Mouse (Mus musculus): ENCODE measurements around the gene Hdac2. TPM values are rescaled to one million over a fixed set of nuclear protein-coding genes. Genes with fewer than 3 reads are reported as not detected.

The Hdac2 gene
- polyA plus RNA-seq, 1 experiment from 2014 or later: 60.6 TPM

DNA sequence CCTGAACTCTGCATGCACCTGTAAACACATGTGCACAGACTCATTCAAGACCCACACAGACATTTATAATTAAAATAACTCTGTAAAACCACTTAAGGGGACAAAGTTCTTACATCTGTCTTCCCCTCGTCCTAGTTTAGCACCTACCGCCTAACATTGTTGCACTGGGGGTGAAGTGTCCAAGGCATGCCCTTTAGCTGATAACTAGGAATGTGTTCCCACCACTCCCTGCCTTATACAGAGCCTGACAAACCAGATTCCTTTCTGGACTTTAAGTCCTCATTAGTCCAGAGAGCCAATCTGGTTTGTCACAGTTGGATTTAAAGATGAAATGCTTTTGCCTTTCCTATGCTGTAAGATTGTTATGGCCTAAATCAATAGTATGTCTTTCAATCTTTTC is 41.9 kb downstream of the Hdac2 start:
- Histone ChIP-seq H3K79me2 (ENCODE audit: inconsistent target) (no peaks in the 10 kb centered on the region), H3K36me3 (ENCODE audit: inconsistent target) (no peaks in the 10 kb centered on the region), H3K27ac (no peak overlapping the region), H3K4me3 (ENCODE audit: inconsistent target) (no peak overlapping the region)
- WGBS (ENCODE audit: missing documents): 87% methylated on average over 2 of the region's 2 CpGs

- Histone ChIP-seq H3K27ac (no peak overlapping the region), H3K36me3 (ENCODE audit: inconsistent target) (no peaks in the 10 kb centered on the region), H3K4me3 (ENCODE audit: inconsistent target) (no peak overlapping the region), H3K79me2 (ENCODE audit: inconsistent target) (no peaks in the 10 kb centered on the region)
- 40% methylated on average over 1 of the region's 1 CpGs for WGBS (ENCODE audit: missing documents)
Measured at GRCm38 (mm10) chr10:37024301-37024700, 50.0 kb downstream of the Hdac2 start.

DNA sequence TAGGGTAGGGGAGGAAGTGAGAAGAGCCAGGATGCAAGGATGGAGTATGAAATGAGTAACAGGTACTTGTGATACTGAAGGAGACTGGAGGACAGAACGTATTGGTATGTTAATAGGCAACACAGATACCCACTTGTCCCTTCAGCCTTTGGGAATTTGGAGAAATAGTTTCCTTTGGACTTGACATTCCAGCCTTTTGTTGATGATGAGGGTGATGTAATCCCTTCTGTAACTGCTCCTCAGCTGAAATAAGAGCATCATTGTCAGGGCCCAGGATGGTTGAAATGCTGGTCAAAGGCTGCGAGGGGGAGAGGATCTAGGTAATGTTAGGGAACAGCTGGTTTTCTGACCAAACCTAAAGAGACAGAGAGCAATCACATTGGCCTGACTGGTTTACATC is 54.3 kb downstream of the Hdac2 start:
- 83% methylated on average over 2 of the region's 2 CpGs for WGBS (ENCODE audit: missing documents)
- Histone ChIP-seq H3K36me3 (ENCODE audit: inconsistent target) (no peaks in the 10 kb centered on the region), H3K27ac (no peak overlapping the region), H3K79me2 (ENCODE audit: inconsistent target) (no peaks in the 10 kb centered on the region), H3K4me3 (ENCODE audit: inconsistent target) (no peak overlapping the region)

- Histone ChIP-seq H3K27ac (no peak overlapping the region), H3K79me2 (ENCODE audit: inconsistent target) (no peaks in the 10 kb centered on the region), H3K4me3 (ENCODE audit: inconsistent target) (no peak overlapping the region), H3K36me3 (ENCODE audit: inconsistent target) (no peaks in the 10 kb centered on the region)
- WGBS (ENCODE audit: missing documents): 96% methylated on average over 7 of the region's 7 CpGs
Measured at GRCm38 (mm10) chr10:37035090-37035497, 60.8 kb downstream of the Hdac2 start.

DNA sequence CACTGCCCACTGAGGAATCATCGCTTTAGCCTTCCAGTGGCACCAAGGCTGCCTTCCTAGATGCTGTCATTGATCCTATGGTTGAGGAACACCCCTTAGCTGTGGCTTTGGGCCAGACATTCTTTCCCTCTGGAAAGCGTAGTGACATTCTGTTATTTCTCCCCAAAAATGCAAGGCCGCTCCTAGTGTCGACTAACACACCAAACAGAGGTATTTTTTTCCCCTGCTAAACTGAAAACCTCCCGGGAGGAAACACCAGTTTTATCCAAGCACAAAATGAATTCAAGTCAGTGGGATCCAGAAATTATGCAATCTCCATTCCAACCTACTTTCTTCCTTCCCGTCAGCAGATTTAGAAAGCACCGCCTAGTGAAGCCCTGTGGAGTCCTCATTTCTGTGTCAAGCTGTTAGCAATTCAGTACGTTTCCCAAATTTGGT is 73.3 kb downstream of the Hdac2 start:
- WGBS (ENCODE audit: missing documents): 98% methylated on average over 8 of the region's 8 CpGs
- H3K4me3 ChIP-seq (ENCODE audit: inconsistent target): no peak overlapping the region
- H3K36me3 ChIP-seq (ENCODE audit: inconsistent target): no peaks in the 10 kb centered on the region

More for the DNA sequence above, 73.3 kb downstream of the Hdac2 start:
- no peak overlapping the region for H3K27ac ChIP-seq
- no peaks in the 10 kb centered on the region for H3K79me2 ChIP-seq (ENCODE audit: inconsistent target)

Other genes starting within 250 kb of the Hdac2 start
- gene Marcks, start 164.4 kb downstream of the Hdac2 start, polyA plus RNA-seq (2018): 148 to 286 TPM (median 166 TPM) in 3 replicates

Data from macrophage (primary cell).